Mouse (Mus musculus): ENCODE measurements around the gene Disc1.

- TF ChIP-seq TAL1 (IDR thresholded peaks at IDR 0.05; ENCODE audit: low read length) (no peak), GATA1 (IDR thresholded peaks at IDR 0.05; ENCODE audit: low read length) (no peak)
Observed at GRCm38 (mm10) chr8:125291932-125292717, 238.1 kb downstream of the Disc1 start.

All from erythroblast, embryonic 14.5 days (primary cell).